Mouse (Mus musculus): ENCODE measurements around the gene Rap1a.

Gene Rap1a

DNA sequence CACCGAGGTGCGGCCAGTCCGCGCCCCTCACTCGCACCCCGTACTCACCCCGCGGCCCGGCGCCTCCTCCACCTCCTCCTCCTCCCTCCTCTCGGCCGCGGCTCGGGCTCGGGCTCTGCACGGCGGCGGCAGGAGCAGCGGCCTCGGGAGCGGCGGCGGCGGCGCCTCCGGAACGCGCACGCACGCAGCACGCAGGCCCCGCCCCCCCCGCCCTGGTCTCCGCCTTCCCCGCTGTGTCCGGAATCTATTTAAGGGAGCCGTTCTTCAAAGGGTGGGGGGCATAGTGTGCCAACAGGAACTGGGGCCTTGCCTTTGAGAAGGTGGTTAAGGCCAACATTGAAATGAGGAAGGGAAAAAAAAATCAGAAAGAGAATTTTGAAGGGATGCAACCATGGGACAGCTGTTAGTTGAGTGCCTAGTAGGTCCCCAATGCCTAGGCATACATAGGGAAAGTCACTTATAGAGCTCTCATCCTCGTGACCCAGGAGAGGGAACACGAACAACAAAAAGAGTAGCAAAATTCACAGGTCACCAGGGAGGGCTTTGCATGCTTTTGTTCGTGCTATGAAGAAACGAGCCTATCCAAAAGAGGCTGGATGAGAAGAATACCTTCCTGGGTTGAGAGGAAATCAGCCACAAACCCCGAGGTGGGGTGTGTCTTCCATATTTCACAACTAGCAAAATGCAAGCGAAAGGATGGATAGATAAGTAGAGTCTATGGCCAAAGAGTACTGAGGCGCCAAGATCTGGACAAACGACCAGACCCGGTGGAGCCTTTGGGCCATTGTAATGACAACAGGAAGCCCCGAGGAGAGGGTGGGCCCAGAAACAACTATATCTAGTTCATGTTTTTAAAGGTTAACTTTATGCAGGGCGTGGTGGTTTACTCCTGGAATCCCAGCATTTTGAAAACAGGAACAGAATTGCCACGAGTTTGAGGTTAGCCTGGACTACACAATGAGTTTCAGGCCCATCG is at the start of gene Rap1a:
Gene Rap1a (minus strand): TSS at position 146 of the 976 bp plus-strand sequence.
- in situ Hi-C loops (cut with MboI), result no loop called here

DNA sequence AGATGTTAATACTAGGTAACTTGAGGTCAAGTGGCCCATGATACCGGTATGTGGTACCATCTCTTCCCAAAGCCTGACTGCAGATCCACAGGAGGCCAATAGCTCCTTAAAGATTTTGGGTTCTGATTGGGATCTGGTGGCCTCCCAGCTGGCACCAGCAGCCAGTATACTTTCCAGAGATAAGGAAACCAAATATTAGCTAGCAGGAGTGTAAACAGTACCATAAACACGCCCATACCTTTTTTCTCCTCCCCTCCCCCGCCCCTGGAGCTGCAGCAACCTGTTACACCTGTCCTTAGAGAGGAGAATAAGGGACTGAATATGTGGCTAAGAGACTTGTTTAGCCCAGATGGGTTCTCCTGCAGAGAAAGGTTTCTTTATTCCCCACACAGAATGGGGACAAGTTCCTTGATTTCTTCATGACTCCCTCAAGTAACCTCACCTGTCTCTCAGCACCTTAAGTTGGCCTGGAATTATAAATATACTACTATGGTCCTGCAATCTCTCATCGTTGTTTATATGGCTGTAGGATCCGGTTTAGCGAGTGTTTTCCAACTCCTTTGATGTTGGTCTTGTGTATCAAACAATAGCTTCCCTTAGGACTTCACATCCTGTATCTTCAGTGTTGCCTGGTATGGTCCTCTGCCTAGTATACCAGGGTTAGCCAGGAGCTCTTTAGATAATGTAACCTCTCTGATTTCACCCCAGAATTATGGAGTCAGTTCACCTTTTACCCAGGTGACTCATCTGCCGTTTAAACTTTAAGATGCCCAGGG is 45.3 kb upstream of the Rap1a start:
- in situ Hi-C loops (cut with MboI), result no loop called here

GRCm38 (mm10) chr3:105839836-105840235 is 38.7 kb upstream of the Rap1a start:
- in situ Hi-C loops (cut with MboI), result no loop called here

- in situ Hi-C loops (cut with MboI), result no loop called here
Measured at GRCm38 (mm10) chr3:105838655-105839054, 37.5 kb upstream of the Rap1a start.

- in situ Hi-C loops (cut with MboI), result no loop called here
Measured at GRCm38 (mm10) chr3:105836883-105837282, 35.7 kb upstream of the Rap1a start.

- in situ Hi-C loops (cut with MboI), result no loop called here
Measured at GRCm38 (mm10) chr3:105835875-105836274, 34.7 kb upstream of the Rap1a start.

GRCm38 (mm10) chr3:105831584-105831983 is 30.4 kb upstream of the Rap1a start:
- in situ Hi-C loops (cut with MboI), result no loop called here

DNA sequence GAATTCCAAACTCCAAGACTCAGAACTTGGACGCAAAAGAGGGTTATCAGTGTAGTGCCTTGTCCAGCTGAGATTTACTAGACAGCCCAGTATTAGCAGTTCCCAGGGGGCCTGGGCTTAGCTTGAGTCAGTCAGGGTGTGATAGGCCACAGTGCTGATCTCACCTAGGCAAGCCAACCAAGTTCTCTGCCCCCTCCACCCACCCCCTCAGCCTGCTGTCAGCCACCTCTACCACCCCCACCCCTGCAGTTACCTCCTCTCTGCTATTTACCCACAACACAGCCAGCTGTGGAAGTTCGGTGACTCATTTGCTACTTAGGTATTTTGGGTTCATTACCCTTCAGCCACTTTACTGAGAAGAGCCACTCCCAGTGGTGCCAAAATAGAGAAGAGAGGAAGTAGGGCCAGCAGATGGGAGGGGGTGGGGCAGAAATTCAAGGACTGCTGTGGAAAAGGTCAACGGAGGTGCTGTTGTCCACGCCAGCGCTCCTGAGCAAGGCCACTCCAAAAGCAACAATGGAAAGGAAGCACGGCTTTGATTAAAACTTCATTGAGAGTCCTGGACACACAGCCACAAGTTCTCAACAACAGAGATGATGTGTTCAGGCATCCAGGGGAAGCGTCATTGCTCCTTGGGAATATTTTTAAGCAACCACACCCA is 24.5 kb upstream of the Rap1a start:
- in situ Hi-C loops (cut with MboI), result no loop called here

GRCm38 (mm10) chr3:105824704-105825103 is 23.6 kb upstream of the Rap1a start:
- in situ Hi-C loops (cut with MboI), result no loop called here

DNA sequence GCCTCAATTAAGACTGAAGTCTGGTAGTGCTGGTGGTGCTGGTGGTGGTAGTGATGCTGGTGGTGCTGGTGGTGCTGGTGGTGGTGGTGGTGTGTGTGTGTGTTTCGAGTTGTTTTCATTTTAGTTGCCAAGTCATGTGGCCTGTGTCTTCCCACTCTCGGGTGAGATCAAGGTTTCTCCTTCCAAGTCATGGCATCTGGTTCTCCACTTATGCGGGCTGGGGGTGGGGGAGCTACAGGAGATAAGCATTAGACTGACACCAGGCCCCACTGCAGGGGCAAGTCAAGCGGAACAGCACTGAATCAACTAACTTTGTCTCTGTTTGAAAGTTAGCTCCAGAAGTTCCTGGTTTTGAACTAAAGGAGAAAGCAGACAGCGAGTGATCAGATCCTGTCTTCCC is 23.0 kb upstream of the Rap1a start:
- in situ Hi-C loops (cut with MboI), result no loop called here

DNA sequence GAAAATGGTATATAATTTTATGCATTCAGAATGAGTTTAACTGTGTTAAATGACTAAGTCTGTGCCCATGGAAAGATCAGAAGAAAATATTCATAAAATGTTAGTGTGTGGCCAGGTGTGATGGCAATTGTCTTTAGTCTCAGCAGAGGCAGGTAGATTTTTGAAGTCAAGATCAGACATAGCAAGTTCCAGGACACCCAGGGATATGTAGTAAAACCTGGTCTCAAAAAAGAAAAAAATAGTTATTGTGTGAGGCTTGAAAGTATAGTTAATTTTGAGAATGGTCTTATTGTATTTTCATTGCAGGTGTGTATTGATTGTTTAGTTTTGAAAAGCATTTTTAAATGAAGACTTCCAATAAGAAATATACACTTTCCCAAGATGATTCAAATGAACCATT is 22.5 kb upstream of the Rap1a start:
- in situ Hi-C loops (cut with MboI), result no loop called here

- in situ Hi-C loops (cut with MboI), result no loop called here
Measured at GRCm38 (mm10) chr3:105821504-105821903, 20.4 kb upstream of the Rap1a start.

DNA sequence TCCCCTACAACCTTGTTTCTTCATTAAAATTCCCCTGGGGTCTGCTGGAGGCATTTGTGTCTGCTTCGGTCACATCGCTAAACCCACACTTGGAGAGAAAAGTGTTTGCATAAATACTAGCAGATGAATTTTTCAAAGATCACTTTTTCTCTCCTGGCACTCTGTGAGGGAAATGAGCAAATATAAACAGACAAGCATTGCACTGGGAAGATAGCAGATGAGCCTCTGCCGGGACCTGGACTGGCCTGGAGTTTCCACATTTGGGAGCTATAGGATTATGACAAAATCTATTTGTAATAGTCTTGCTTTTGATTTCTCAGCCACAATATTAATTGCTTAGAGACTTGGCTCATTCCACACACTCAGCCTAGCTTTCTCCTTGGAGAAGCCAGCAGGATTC is 19.1 kb upstream of the Rap1a start:
- in situ Hi-C loops (cut with MboI), result no loop called here

DNA sequence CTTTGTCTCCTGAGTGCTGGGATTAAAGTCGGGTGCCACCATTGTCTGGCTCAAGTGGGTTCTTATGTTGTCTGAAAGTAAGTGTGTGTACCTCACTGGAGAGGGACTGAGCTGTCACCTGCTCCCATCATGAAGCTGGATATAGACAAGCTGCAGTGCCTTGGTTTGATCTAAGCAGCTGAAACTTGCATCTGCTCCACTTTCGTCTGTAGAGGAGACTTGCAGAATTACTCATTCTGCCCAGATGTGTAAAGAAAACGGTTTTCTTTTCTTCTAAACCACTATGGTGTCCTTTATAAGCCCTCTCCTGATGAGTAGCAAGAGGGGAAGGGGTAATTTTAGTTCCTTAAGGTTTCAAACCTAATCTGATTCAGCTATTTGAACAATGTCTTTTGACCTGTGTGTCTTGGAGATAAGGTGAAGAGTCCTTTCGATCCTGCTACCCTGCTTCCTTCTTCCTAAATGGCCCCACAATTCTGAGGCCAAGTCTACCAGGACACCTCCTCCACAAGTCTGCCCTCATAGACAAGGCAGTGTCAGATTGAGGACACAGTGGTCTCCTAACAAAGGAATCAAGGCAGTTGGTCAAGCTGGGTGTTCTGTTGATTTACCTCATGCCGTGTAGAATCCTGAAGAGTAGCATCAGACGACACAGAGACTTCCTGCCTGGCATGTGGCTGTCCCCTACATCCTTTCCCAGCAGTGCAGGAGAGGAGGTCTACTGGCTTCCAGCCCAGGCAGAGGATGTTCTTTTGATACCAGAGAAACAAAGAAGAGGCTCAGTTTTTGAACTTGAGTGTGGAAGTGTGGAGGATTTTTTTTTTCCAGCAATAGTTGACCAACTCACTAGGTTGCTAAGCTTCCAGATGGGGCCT is 17.2 kb upstream of the Rap1a start:
- in situ Hi-C loops (cut with MboI), result no loop called here

- in situ Hi-C loops (cut with MboI), result no loop called here
Measured at GRCm38 (mm10) chr3:105816089-105816488, 15.0 kb upstream of the Rap1a start.

DNA sequence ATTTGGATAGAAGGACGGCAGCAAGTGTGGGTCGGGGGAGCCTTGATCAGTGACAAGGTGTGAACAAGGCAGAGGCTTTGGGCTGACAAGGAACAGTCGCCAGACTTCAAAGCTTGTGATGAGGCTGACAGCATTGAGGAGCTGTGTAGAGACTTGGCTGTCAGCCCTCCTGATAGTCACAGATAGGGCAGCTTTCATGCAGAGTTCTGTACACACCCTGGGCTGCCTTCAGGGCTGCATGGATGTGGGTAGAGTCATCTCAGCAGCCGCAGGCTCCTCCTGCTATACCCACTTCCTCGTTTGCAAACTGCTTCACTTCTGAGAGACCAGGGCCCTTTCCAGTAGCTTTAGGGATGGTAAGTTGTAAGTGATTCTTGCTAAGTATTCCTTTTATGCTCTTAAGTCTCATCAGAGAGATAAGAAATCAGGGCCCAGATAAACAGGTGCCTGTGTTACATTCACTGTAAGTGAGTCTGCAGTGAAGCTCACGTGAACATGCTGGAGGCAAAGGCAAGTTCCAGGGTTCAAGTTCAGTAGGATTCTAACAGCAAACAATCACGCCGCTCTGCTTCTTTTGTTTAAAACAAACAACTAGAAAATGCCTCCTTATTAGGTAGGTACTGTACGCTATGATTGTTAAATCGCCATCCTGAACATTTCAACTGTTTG is 14.2 kb upstream of the Rap1a start:
- in situ Hi-C loops (cut with MboI), result no loop called here

DNA sequence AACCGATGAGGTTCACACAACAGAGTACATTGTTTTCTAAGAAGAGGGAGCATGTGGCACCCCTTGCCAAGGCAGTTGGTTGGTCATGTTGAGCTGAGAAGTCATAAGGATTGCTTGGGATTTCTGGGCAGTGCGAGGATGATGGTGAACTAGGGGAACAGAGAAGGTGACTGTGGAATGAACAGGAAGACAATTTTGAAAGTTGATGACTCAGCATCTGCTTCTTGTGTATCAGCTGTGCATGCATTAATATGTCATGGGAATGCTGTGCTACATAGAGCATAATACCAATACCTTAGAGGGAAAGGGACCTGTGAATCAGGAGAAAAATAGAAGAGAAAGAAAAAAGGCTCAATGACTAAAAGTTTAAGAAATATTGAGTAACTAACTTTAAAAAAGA is 10.0 kb upstream of the Rap1a start:
- in situ Hi-C loops (cut with MboI), result no loop called here

DNA sequence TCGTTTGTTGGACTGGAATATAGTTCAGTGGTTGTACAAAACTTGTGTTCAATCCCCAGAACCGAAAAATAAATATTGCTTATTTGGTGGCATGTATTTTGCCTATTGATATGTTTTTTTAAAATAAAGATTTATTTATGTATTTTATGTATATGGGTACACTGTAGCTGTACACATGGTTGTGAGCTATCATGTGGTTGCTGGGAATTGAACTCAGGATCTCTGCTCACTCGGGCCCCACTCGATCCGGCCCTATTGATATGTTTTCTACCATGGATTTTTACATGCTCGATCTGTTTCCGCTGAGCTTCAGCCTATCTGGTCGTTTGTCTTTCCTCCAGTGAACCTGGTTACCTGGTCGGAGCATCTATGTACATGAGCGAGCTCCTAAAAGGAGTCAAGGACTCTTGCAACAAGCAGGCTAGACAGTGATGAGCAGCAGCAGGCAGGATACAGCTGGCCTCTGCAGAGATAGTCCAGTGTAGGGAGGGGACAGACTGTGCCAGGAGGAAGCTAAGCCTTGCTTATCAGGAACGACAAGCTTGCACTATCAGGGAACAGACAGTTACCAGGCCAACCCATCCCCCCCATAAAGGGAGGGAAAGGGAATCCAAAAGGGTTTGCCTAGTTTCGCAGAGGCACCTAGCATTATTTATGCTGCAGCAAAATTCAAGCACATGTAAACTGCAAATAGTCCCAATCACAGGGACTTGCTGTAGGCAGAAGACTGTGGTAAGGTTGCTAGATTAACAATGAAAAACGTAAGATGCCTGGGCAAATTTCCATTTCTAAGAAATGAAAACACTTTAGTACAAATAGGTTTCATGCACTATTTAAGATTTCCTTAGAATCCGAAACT is 7.3 kb upstream of the Rap1a start:
- in situ Hi-C loops (cut with MboI), result no loop called here

DNA sequence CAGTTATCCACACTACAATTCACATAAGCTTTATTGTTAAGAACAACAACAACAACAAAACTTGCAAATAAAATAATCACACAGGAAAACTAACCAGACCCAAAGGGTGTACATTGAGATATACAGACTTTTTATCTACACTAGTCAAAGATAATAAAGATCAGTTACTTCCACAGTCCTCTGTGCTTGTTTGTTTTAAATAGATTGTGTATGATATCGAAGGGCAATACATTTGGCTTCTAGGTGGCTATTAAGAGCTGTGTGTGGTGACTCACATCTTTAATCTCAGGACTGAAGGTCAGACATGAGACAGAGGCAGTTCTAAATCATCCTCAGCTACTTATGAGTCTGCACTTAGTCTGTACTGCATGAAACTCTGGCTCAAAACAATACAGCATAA is 6.5 kb upstream of the Rap1a start:
- in situ Hi-C loops (cut with MboI), result no loop called here

All from mature B cell (primary cell).